Mouse (Mus musculus): ENCODE results near the gene Ptpn6.

DNA sequence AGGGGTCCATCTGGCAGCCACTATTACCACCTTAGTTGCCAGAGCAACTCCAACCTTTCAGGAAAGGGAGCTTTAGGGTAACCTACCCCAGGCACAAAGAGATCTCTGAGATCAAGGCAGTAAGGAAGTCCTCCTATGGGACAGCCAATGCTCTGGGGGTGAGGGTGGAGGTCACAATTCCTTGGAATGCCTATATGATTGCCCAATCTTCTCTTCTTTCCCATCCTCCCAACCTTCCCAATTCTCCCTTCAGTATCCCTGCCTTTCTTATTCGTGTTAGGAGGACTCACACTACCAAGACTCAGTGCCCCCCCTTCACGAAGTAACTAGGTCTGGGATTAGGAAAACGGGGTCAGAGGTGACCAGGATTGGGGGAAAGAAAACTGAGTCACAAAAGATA is 16.8 kb upstream of the Ptpn6 start:
- TF ChIP-seq POLR2A (IDR thresholded peaks at IDR 0.05; ENCODE audit: low read depth, low read length) (no peak), CTCF (IDR thresholded peaks at IDR 0.05; ENCODE audit: extremely low read depth, insufficient read depth, insufficient read length, insufficient replicate concordance) (no peak)

Measured in spleen, adult 2 months (tissue).